Mouse (Mus musculus): ENCODE measurements around the gene Manba. TPM values are rescaled to one million over a fixed set of nuclear protein-coding genes. Genes with fewer than 3 reads are reported as not detected.

The Manba gene
- polyA plus RNA-seq (2015; fragmentation: Nextera tagmentation; extraction: Ambion mirVana) = 18.6 and 20.9 TPM in 2 replicates

DNA sequence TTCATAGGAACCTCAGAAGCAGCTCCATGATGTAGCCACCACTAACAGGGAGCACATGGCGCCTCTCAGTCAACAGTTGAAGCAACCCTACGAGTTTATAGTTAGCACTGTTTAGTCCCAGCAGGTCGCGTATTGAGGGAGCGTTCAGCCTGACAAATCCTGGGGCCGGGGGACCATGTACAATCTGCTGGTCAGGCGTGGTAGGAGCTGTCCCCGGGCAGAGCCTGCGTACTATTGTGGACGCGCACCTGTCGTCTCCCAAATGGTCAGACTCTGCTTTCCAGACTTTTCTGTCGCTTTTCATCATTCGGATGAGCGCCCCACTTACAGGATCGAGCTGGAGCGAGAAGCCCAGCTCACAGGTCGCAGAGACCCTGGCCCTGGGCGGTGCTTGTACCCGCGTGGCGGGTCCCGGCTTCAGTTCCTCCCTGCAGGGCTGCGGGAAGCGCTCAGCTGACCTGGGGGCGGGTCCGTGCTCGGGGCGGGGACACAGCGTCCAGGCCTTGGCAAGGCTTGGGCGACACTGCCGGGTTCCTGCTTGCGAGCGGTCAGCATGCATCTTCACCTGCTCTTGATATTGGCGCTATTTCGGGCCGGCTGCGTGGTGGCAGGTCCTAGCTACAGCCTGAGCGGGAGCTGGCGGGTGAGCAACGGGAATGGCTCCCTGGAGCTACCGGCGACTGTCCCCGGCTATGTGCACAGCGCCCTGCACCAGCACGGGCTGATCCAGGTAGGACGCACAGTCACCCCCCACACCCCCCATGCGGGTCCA is at the start of gene Manba:
Gene Manba (plus strand): TSS at position 484 of the 772 bp plus-strand sequence.
- 2% methylated on average over 48 of the region's 48 CpGs for WGBS
- Histone ChIP-seq H3K4me1 (replicated peaks; ENCODE audit: control insufficient read depth, insufficient read depth, low read length) (no peaks in the 10 kb centered on the region), H3K36me3 (ENCODE audit: control insufficient read depth, insufficient read depth) (no peaks in the 10 kb centered on the region; the same call in 1 of the 2 replicates), H3K9me3 (ENCODE audit: control insufficient read depth) (no peaks in the 10 kb centered on the region), H3K4me3 (ENCODE audit: low read depth, low read length) (peak within 1 kb of the TSS; percentile 83), H3K9ac (ENCODE audit: low read depth, low read length) (peak within 1 kb of the TSS; percentile 62), H3K27ac (ENCODE audit: low read depth, low read length) (peak within 1 kb of the TSS; percentile 30; the same call in 1 of the 2 replicates), H3K27me3 (replicated peaks; ENCODE audit: control insufficient read depth, insufficient read depth, low read length) (no peaks in the 10 kb centered on the region), H3K4me2 (replicated peaks; ENCODE audit: low read depth) (peak within 1 kb of the TSS; percentile 97)
- TF ChIP-seq CTCF (IDR thresholded peaks at IDR 0.05; ENCODE audit: low read depth) = no peak
- ATAC-seq = peak; percentile 90

DNA sequence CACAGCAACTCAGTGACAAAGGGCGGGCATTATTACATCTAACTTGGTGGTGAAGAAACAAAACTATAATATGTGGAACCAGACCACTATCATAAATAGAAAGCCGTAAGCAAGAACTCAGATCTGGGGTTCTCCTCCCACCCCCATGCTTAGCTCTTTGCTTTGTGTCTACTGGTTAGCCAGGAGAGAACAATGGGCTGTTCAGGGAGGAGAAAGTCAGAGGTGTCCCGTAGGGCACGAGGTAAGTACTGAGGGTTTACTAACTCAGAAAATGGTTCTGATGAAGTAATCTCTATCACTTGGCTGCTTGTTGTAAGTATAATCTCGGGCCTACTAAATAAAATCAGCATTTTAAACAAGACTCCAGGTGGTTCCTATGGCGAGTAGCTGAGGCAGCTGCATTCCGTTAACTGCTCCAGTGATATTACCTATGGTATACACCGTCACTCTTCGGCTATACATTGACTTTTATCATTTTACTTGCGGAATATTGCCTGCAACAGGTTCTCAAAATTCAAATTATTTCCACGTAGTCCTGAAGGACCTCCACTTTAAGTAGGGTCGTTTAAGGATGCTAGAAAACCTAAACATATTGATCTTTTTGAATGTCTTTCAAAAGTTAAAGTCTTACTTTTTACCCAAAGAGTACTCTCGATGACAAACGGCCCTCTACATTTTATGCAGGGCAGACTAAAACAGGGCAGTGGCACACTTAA is 48.4 kb upstream of the Manba start:
- WGBS = 40% methylated on average over 14 of the region's 14 CpGs

GRCm38 (mm10) chr3:135437758-135438495 is 47.5 kb upstream of the Manba start, which contains the start of gene Ube2d3:
TSS of gene Ube2d3 (plus strand) at chr3:135438149.
- Histone ChIP-seq H3K4me1 (replicated peaks; ENCODE audit: control insufficient read depth, insufficient read depth, low read length) (no peaks in the 10 kb centered on the region), H3K27me3 (replicated peaks; ENCODE audit: control insufficient read depth, insufficient read depth, low read length) (no peaks in the 10 kb centered on the region), H3K9me3 (ENCODE audit: control insufficient read depth) (no peaks in the 10 kb centered on the region), H3K4me2 (replicated peaks; ENCODE audit: low read depth) (peak within 1 kb of the TSS; percentile 66), H3K27ac (ENCODE audit: low read depth, low read length) (peak within 1 kb of the TSS; percentile 100), H3K36me3 (ENCODE audit: control insufficient read depth, insufficient read depth) (no peaks in the 10 kb centered on the region), H3K4me3 (ENCODE audit: low read depth, low read length) (peak within 1 kb of the TSS; percentile 67), H3K9ac (ENCODE audit: low read depth, low read length) (peak within 1 kb of the TSS; percentile 96)
- peak; percentile 91 for ATAC-seq
- under 1% methylated on average over 55 of the region's 56 CpGs for WGBS
- no peak for TF ChIP-seq CTCF (IDR thresholded peaks at IDR 0.05; ENCODE audit: low read depth)

More for the DNA sequence above, 48.4 kb upstream of the Manba start:
- Histone ChIP-seq H3K4me2 (replicated peaks; ENCODE audit: low read depth) (peak overlapping the region; percentile 64), H3K9ac (ENCODE audit: low read depth, low read length) (peak overlapping the region; percentile 49), H3K36me3 (ENCODE audit: control insufficient read depth, insufficient read depth) (no peaks in the 10 kb centered on the region), H3K27ac (ENCODE audit: low read depth, low read length) (peak overlapping the region; percentile 10), H3K4me1 (replicated peaks; ENCODE audit: control insufficient read depth, insufficient read depth, low read length) (no peaks in the 10 kb centered on the region), H3K9me3 (ENCODE audit: control insufficient read depth) (no peaks in the 10 kb centered on the region), H3K4me3 (ENCODE audit: low read depth, low read length) (peak overlapping the region; percentile 67), H3K27me3 (replicated peaks; ENCODE audit: control insufficient read depth, insufficient read depth, low read length) (no peaks in the 10 kb centered on the region)
- no peak for ATAC-seq
- TF ChIP-seq CTCF (IDR thresholded peaks at IDR 0.05; ENCODE audit: low read depth) = no peak

- no peak for TF ChIP-seq CTCF (IDR thresholded peaks at IDR 0.05; ENCODE audit: low read depth)
- under 1% methylated on average over 49 of the region's 50 CpGs for WGBS
- Histone ChIP-seq H3K36me3 (ENCODE audit: control insufficient read depth, insufficient read depth) (no peaks in the 10 kb centered on the region), H3K9ac (ENCODE audit: low read depth, low read length) (peak overlapping the region; percentile 96), H3K27me3 (replicated peaks; ENCODE audit: control insufficient read depth, insufficient read depth, low read length) (no peaks in the 10 kb centered on the region), H3K9me3 (ENCODE audit: control insufficient read depth) (no peaks in the 10 kb centered on the region), H3K4me1 (replicated peaks; ENCODE audit: control insufficient read depth, insufficient read depth, low read length) (peaks cover 5% of the 10 kb centered on the region; the same call in 1 of the 2 replicates), H3K27ac (ENCODE audit: low read depth, low read length) (peak overlapping the region; percentile 100), H3K4me3 (ENCODE audit: low read depth, low read length) (peak overlapping the region; percentile 67), H3K4me2 (replicated peaks; ENCODE audit: low read depth) (peak overlapping the region; percentile 66)
- peak; percentile 74 for ATAC-seq
Observed at GRCm38 (mm10) chr3:135438531-135438912, 46.9 kb upstream of the Manba start.

DNA sequence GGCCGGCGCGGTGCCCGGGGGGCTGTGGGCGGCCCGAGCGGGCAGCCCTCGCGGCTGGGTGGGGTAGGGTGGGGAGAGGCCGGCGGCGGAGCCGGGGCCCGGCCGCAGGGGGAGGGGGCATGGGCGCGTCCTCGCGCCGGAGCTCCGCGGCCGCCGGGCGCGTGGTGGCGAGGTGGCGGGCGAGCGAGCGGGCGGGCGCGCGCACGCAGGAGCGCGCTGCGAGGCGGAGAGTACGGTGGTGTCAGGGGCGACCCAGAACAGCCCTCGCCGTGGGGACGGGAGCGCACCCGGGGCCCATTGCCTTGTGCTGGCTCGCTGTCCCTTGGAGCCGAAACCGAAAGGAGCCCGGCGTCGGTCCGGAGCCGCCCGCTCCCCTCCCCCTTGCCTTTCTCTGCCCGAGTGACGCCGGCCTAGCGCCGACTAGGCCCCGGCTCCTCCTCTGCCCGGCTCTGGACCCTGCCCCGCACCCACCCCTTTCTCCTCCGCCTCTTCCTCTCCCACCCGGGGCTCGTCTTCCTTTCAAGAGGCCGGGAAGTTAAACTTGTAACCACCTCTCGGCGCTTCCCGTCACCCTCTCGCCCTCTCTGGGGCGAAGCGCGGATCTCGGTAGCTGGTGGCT is 46.4 kb upstream of the Manba start:
- H3K4me3 ChIP-seq (ENCODE audit: low read depth, low read length) = peak overlapping the region; percentile 67
- peak overlapping the region; percentile 100 for H3K27ac ChIP-seq (ENCODE audit: low read depth, low read length)
- H3K4me1 ChIP-seq (replicated peaks; ENCODE audit: control insufficient read depth, insufficient read depth, low read length) = peaks cover 5% of the 10 kb centered on the region; the same call in 1 of the 2 replicates
- under 1% methylated on average over 53 of the region's 76 CpGs for WGBS
- TF ChIP-seq CTCF (IDR thresholded peaks at IDR 0.05; ENCODE audit: low read depth) = no peak
- peak; percentile 64 for ATAC-seq
- no peaks in the 10 kb centered on the region for H3K27me3 ChIP-seq (replicated peaks; ENCODE audit: control insufficient read depth, insufficient read depth, low read length)
- no peaks in the 10 kb centered on the region for H3K9me3 ChIP-seq (ENCODE audit: control insufficient read depth)
- H3K9ac ChIP-seq (ENCODE audit: low read depth, low read length) = peak overlapping the region; percentile 96
- no peaks in the 10 kb centered on the region for H3K36me3 ChIP-seq (ENCODE audit: control insufficient read depth, insufficient read depth)
- H3K4me2 ChIP-seq (replicated peaks; ENCODE audit: low read depth) = peak overlapping the region; percentile 66
